Mouse (Mus musculus): ENCODE measurements around the gene Spag6. TPM values are rescaled to one million over a fixed set of nuclear protein-coding genes. Genes with fewer than 3 reads are reported as not detected.

The Spag6 gene
- total RNA-seq, 2 experiments from 2014 or later = 0.51 to 0.66 TPM

- no peak for DNase-seq (ENCODE audit: low spot score in 2 of 2)
Measured at GRCm38 (mm10) chr2:18724462-18724861, 30.6 kb downstream of the Spag6 start.

GRCm38 (mm10) chr2:18725880-18726279 lies 32.0 kb downstream of the Spag6 start:
- DNase-seq (ENCODE audit: low spot score in 2 of 2) = no peak

GRCm38 (mm10) chr2:18731718-18732117 lies 37.9 kb downstream of the Spag6 start:
- no peak for DNase-seq (ENCODE audit: low spot score in 2 of 2)

- DNase-seq (ENCODE audit: low spot score in 2 of 2) = no peak
Measured at GRCm38 (mm10) chr2:18734394-18735127, 40.7 kb downstream of the Spag6 start.

GRCm38 (mm10) chr2:18737040-18737439 lies 43.2 kb downstream of the Spag6 start:
- no peak for DNase-seq (ENCODE audit: low spot score in 2 of 2)

GRCm38 (mm10) chr2:18739216-18739615 lies 45.4 kb downstream of the Spag6 start:
- no peak for DNase-seq (ENCODE audit: low spot score in 2 of 2)

- no peak for DNase-seq (ENCODE audit: low spot score in 2 of 2)
Measured at GRCm38 (mm10) chr2:18756144-18756543, 62.3 kb downstream of the Spag6 start.

GRCm38 (mm10) chr2:18764846-18765245 lies 71.0 kb downstream of the Spag6 start:
- DNase-seq (ENCODE audit: low spot score in 2 of 2) = no peak

- DNase-seq (ENCODE audit: low spot score in 2 of 2) = peak in 1 of 2 experiments; percentile 18
Measured at GRCm38 (mm10) chr2:18765481-18766249, 71.8 kb downstream of the Spag6 start.

- no peak for DNase-seq (ENCODE audit: low spot score in 2 of 2)
Measured at GRCm38 (mm10) chr2:18766441-18766820, 72.6 kb downstream of the Spag6 start.

GRCm38 (mm10) chr2:18766821-18767541 lies 73.1 kb downstream of the Spag6 start:
- peak; percentile 76 to 81 for DNase-seq (ENCODE audit: low spot score in 2 of 2)

- no peak for DNase-seq (ENCODE audit: low spot score in 2 of 2)
Measured at GRCm38 (mm10) chr2:18768414-18768813, 74.6 kb downstream of the Spag6 start.

- no peak for DNase-seq (ENCODE audit: low spot score in 2 of 2)
Measured at GRCm38 (mm10) chr2:18772413-18772812, 78.6 kb downstream of the Spag6 start.

- DNase-seq (ENCODE audit: low spot score in 2 of 2) = no peak
Measured at GRCm38 (mm10) chr2:18774326-18774725, 80.5 kb downstream of the Spag6 start.

GRCm38 (mm10) chr2:18778220-18778619 lies 84.4 kb downstream of the Spag6 start:
- DNase-seq (ENCODE audit: low spot score in 2 of 2) = peak in 1 of 2 experiments; percentile 38

GRCm38 (mm10) chr2:18779830-18780229 lies 86.0 kb downstream of the Spag6 start:
- DNase-seq (ENCODE audit: low spot score in 2 of 2) = no peak

- peak in 1 of 2 experiments; percentile 34 for DNase-seq (ENCODE audit: low spot score in 2 of 2)
Measured at GRCm38 (mm10) chr2:18781296-18781695, 87.5 kb downstream of the Spag6 start.

GRCm38 (mm10) chr2:18794261-18794660 lies 100.4 kb downstream of the Spag6 start:
- DNase-seq (ENCODE audit: low spot score in 2 of 2) = no peak

- DNase-seq (ENCODE audit: low spot score in 2 of 2) = no peak
Measured at GRCm38 (mm10) chr2:18797776-18798175, 103.9 kb downstream of the Spag6 start.

- DNase-seq (ENCODE audit: low spot score in 2 of 2) = no peak
Measured at GRCm38 (mm10) chr2:18799265-18799965, 105.6 kb downstream of the Spag6 start.
